Mouse (Mus musculus): Measurements from ENCODE around the gene Gpm6b. TPM values are rescaled to one million over a fixed set of nuclear protein-coding genes. Genes with fewer than 3 reads are reported as not detected.

Gpm6b gene
- total and polyA plus RNA-seq, 3 experiments = 6.4 to 12.5 (median 10.8) TPM

DNA sequence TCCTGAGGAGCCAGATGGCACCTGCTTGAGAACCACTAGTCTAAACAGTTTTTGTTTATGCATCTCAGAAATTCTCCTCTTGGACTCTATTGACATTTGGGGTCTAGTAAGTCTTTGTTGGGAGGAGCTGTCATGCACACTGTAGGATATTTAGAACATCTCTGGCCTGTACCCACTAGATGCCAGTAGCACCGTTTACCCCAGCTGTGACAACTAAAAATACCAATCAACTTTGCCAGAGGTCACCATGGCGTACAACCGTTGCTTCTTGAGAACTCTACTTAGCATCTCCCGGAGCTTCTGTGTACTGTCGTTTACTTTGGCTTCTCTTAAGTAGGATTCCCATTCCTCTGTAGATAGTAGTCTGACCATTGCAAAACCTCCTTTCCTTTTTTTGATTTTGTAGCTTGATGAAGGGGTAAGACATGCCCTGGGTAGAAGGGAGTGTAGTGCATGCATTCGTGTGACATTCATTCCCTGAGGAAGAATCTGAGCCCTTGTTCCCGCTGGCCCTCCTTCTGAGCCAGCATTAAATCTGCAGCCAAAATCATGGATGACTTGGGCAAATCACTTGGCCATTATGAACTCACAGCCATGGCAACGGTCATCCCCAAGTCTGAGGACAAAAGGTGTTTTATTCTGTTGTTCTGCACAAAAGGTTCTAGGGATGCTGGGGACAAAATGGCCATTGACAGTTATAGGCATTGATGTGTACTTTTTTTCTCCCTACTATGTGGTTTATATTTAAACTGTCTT lies 126.9 kb downstream of the Gpm6b start:
- DNase-seq = no peak
- H3K27me3 ChIP-seq (ENCODE audit: control insufficient read depth, insufficient read depth, low read length) = no peaks in the 10 kb centered on the region
- intact Hi-C loops (cut with DNase I) = no loop called here
- 66% methylated on average over 8 of the region's 8 CpGs for WGBS
- H3K9ac ChIP-seq (ENCODE audit: low read depth, low read length) = no peak overlapping the region
- no peaks in the 10 kb centered on the region for H3K36me3 ChIP-seq (ENCODE audit: control insufficient read depth, insufficient read depth, low read length)
- TF ChIP-seq EP300 (IDR thresholded peaks at IDR 0.05; ENCODE audit: insufficient read depth, low read depth, low read length) = no peak
- H3K27ac ChIP-seq = no peak overlapping the region
- H3K4me1 ChIP-seq (ENCODE audit: control insufficient read depth, insufficient read depth, low read length) = no peaks in the 10 kb centered on the region
- H3K4me3 ChIP-seq = no peak overlapping the region
- H3K79me2 ChIP-seq (replicated peaks; ENCODE audit: control insufficient read depth, insufficient read depth, low read length) = no peaks in the 10 kb centered on the region

DNA sequence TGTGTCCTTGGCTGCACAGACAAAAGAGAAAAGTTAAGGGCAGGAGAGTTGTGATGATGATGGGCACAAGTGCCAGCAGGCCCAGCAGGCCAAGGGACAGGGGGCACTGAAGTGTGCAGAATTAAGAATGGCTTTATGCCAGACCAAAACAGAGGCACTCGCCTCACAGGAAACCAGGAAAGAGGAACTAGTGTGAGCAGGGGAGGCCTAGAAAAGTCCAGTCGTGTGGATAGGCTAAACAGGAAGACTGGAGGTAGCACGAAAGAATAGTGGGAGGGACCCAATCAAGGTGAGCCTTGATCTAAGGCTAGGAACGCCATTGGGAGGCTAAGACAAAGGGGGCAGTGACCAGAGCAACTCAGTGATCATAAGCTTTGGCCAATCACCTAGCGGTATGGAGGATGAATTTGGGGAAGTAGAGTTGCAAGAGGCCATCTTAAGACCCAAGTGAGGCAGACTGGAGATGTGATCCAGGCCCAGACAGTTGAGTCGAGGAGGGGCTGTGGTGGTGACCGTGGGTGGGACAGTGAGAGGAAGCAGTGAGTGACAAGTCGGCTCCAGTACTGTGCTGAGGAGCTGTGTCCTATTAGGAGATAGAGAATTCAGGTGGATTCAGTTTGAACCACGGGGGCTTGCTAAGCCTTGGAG lies 138.1 kb downstream of the Gpm6b start:
- TF ChIP-seq EP300 (IDR thresholded peaks at IDR 0.05; ENCODE audit: insufficient read depth, low read depth, low read length) (no peak), POLR2A (IDR thresholded peaks at IDR 0.05; ENCODE audit: insufficient read depth, low read depth, low read length) (no peak), CTCF (IDR thresholded peaks at IDR 0.05) (no peak)
- 63% methylated on average over 9 of the region's 9 CpGs for WGBS
- H3K9ac ChIP-seq (ENCODE audit: low read depth, low read length) = no peak overlapping the region
- no peaks in the 10 kb centered on the region for H3K27me3 ChIP-seq (ENCODE audit: control insufficient read depth, insufficient read depth, low read length)
- no peaks in the 10 kb centered on the region for H3K79me2 ChIP-seq (replicated peaks; ENCODE audit: control insufficient read depth, insufficient read depth, low read length)
- DNase-seq = no peak
- no peaks in the 10 kb centered on the region for H3K4me1 ChIP-seq (ENCODE audit: control insufficient read depth, insufficient read depth, low read length)
- intact Hi-C loops (cut with DNase I) = loop anchor here (10.0 kb wide), 1 partner anchor 278 kb away; no protein-coding TSS in a partner anchor
- H3K27ac ChIP-seq = no peak overlapping the region
- H3K36me3 ChIP-seq (ENCODE audit: control insufficient read depth, insufficient read depth, low read length) = no peaks in the 10 kb centered on the region
- H3K4me3 ChIP-seq = no peak overlapping the region

- Histone ChIP-seq H3K36me3 (ENCODE audit: control insufficient read depth, insufficient read depth, low read length) (no peaks in the 10 kb centered on the region), H3K4me3 (no peak overlapping the region)
These were observed 139.9 kb downstream of the Gpm6b start for GRCm38 (mm10) chrX:166378652-166379051.

DNA sequence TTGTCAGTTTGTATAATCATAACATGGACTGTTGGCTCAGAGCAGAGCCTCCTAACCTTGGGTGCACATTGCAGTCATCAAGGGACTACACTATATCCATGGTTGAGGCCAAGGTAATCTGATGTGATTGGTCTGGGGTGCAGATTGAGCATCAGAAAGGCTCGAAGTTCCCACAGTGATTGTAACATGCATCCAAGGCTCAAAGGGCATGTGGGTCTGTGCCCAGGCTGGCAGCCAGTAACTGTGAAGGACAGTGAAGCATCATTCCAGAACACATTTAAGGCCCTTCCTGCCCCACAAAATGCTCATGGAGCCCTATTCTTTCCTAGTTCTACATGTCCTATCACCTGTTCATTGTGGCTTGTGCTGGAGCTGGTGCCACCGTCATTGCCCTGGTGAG lies 144.9 kb downstream of the Gpm6b start:
- 77% methylated on average over 2 of the region's 2 CpGs for WGBS
- TF ChIP-seq CTCF (IDR thresholded peaks at IDR 0.05) (no peak), POLR2A (IDR thresholded peaks at IDR 0.05; ENCODE audit: insufficient read depth, low read depth, low read length) (no peak), EP300 (IDR thresholded peaks at IDR 0.05; ENCODE audit: insufficient read depth, low read depth, low read length) (no peak)
- Histone ChIP-seq H3K36me3 (ENCODE audit: control insufficient read depth, insufficient read depth, low read length) (no peaks in the 10 kb centered on the region), H3K27ac (no peak overlapping the region), H3K9ac (ENCODE audit: low read depth, low read length) (no peak overlapping the region), H3K4me1 (ENCODE audit: control insufficient read depth, insufficient read depth, low read length) (no peaks in the 10 kb centered on the region), H3K4me3 (no peak overlapping the region), H3K79me2 (replicated peaks; ENCODE audit: control insufficient read depth, insufficient read depth, low read length) (no peaks in the 10 kb centered on the region), H3K27me3 (ENCODE audit: control insufficient read depth, insufficient read depth, low read length) (no peaks in the 10 kb centered on the region)
- no peak for DNase-seq
- intact Hi-C loops (cut with DNase I) = no loop called here

More at GRCm38 (mm10) chrX:166378652-166379051, 139.9 kb downstream of the Gpm6b start:
- H3K9ac ChIP-seq (ENCODE audit: low read depth, low read length) = no peak overlapping the region
- H3K4me1 ChIP-seq (ENCODE audit: control insufficient read depth, insufficient read depth, low read length) = no peaks in the 10 kb centered on the region
- 86% methylated on average over 5 of the region's 5 CpGs for WGBS
- H3K27ac ChIP-seq = no peak overlapping the region
- H3K79me2 ChIP-seq (replicated peaks; ENCODE audit: control insufficient read depth, insufficient read depth, low read length) = no peaks in the 10 kb centered on the region
- no peak for DNase-seq
- TF ChIP-seq CTCF (IDR thresholded peaks at IDR 0.05) (peak; percentile 51), POLR2A (IDR thresholded peaks at IDR 0.05; ENCODE audit: insufficient read depth, low read depth, low read length) (no peak)
- H3K27me3 ChIP-seq (ENCODE audit: control insufficient read depth, insufficient read depth, low read length) = no peaks in the 10 kb centered on the region
- intact Hi-C loops (cut with DNase I) = loop anchor here (10.0 kb wide), 1 partner anchor 276 kb away; no protein-coding TSS in a partner anchor

DNA sequence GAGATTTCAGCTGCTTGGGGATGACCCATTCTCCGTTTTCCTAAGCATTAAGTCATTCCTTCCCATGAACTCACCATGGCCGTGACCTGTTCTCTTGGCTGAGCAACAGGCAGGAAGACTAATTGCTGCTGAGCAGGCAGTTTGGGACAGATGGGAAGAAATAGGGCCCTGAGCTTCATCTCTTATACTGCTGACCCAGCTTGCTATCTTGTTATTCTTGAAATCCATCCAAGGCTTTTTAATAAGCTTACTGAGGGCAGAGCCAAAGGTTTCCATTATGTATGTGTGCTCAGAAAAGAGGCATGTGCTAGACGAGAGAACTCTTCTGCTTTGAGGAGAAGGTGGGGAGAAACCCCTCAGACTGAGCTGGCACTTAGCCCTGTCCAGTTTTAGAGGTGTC lies 146.2 kb downstream of the Gpm6b start:
- TF ChIP-seq CTCF (IDR thresholded peaks at IDR 0.05) (no peak), POLR2A (IDR thresholded peaks at IDR 0.05; ENCODE audit: insufficient read depth, low read depth, low read length) (no peak), EP300 (IDR thresholded peaks at IDR 0.05; ENCODE audit: insufficient read depth, low read depth, low read length) (no peak)
- Histone ChIP-seq H3K4me1 (ENCODE audit: control insufficient read depth, insufficient read depth, low read length) (no peaks in the 10 kb centered on the region), H3K27me3 (ENCODE audit: control insufficient read depth, insufficient read depth, low read length) (no peaks in the 10 kb centered on the region), H3K27ac (no peak overlapping the region), H3K36me3 (ENCODE audit: control insufficient read depth, insufficient read depth, low read length) (no peaks in the 10 kb centered on the region), H3K79me2 (replicated peaks; ENCODE audit: control insufficient read depth, insufficient read depth, low read length) (no peaks in the 10 kb centered on the region), H3K4me3 (no peak overlapping the region), H3K9ac (ENCODE audit: low read depth, low read length) (no peak overlapping the region)
- intact Hi-C loops (cut with DNase I) = no loop called here
- 30% methylated on average over 3 of the region's 3 CpGs for WGBS
- DNase-seq = peak in 1 of 2 experiments; percentile 8

DNA sequence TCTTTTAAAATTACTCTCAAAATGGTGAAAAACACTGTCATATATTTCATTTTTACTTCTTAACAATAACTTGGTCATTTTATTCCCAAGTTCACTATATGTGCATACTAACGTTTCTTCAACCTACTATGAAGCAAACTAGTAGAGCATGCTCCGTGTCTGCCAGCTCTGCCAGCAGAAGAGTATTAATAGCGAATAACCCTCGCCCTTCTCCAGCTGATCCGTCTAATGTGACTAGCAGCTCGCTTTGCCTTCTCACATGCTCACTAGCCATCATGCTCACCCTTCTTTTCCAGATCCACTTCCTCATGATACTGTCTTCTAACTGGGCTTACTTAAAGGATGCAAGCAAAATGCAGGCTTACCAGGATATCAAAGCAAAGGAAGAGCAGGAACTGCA lies 147.9 kb downstream of the Gpm6b start:
- Histone ChIP-seq H3K9ac (ENCODE audit: low read depth, low read length) (no peak overlapping the region), H3K36me3 (ENCODE audit: control insufficient read depth, insufficient read depth, low read length) (no peaks in the 10 kb centered on the region), H3K4me1 (ENCODE audit: control insufficient read depth, insufficient read depth, low read length) (no peaks in the 10 kb centered on the region), H3K27ac (no peak overlapping the region), H3K79me2 (replicated peaks; ENCODE audit: control insufficient read depth, insufficient read depth, low read length) (no peaks in the 10 kb centered on the region), H3K4me3 (no peak overlapping the region), H3K27me3 (ENCODE audit: control insufficient read depth, insufficient read depth, low read length) (no peaks in the 10 kb centered on the region)
- intact Hi-C loops (cut with DNase I) = no loop called here
- TF ChIP-seq CTCF (IDR thresholded peaks at IDR 0.05) (no peak), POLR2A (IDR thresholded peaks at IDR 0.05; ENCODE audit: insufficient read depth, low read depth, low read length) (no peak), EP300 (IDR thresholded peaks at IDR 0.05; ENCODE audit: insufficient read depth, low read depth, low read length) (no peak)
- DNase-seq = no peak
- WGBS = 65% methylated on average over 6 of the region's 6 CpGs
